Mouse (Mus musculus) kidney, embryonic 16.5 days (tissue): ENCODE data around the gene Chl1. TPM values are rescaled to one million over a fixed set of nuclear protein-coding genes. Genes with fewer than 3 reads are reported as not detected.

Source experiments
- ATAC-seq: fragments of 200-750 bp; cut with Nextera tagmentation; 2 replicates; pipeline ENCODE4 v1.8.0; 2017; ENCODE audit warnings: moderate TSS enrichment; ENCODE audit not compliant: low FRiP score, low TSS enrichment
- H3K27ac ChIP-seq: fragments of 300-500 bp; sonication (generic); 2 replicates; pipeline ENCODE4 v1.5.1; 2014; ENCODE audit warnings: low read length
- H3K27me3 ChIP-seq: fragments of 300-500 bp; sonication (generic); 2 replicates; pipeline ENCODE4 v1.6.1; 2014; ENCODE audit warnings: low read length, control low read depth, mixed read lengths; ENCODE audit not compliant: insufficient read depth
- H3K36me3 ChIP-seq: fragments of 300-500 bp; sonication (generic); 2 replicates; pipeline ENCODE4 v1.6.1; 2014; ENCODE audit warnings: low read length, control low read depth, mixed read lengths; ENCODE audit not compliant: insufficient read depth
- H3K4me1 ChIP-seq: fragments of 300-500 bp; sonication (generic); 2 replicates; pipeline ENCODE4 v1.6.1; 2014; ENCODE audit warnings: low read length, control low read depth, mixed read lengths; ENCODE audit not compliant: insufficient read depth
- H3K4me2 ChIP-seq: fragments of 300-500 bp; sonication (generic); replicated peaks from 2 replicates; pipeline ENCODE4 v1.6.1; 2014; ENCODE audit warnings: low read depth, low read length
- H3K4me3 ChIP-seq: fragments of 300-500 bp; sonication (generic); 2 replicates; pipeline ENCODE4 v1.5.1; 2014; ENCODE audit warnings: mild to moderate bottlenecking, low read length
- H3K9ac ChIP-seq: fragments of 300-500 bp; sonication (generic); replicated peaks from 2 replicates; pipeline ENCODE4 v1.6.1; 2014; ENCODE audit warnings: low read length
- H3K9me3 ChIP-seq: fragments of 300-500 bp; sonication (generic); 2 replicates; pipeline ENCODE4 v1.6.1; 2016; ENCODE audit warnings: low read length, control low read depth
- WGBS: fragments of 180-500 bp; shearing (Covaris S2); extraction: QIAGEN DNeasy Blood & Tissue Kit; methylation state at CpG from one replicate; pipeline ENCODE4 v1.1.7; 2014; 5-methylcytosine and 5-hydroxymethylcytosine counted together
- polyA plus RNA-seq: library from polyadenylated mRNA; unstranded; fragments of >200 nt; fragmentation: Nextera tagmentation; extraction: Ambion mirVana; gene quantifications from 2 replicates; pipeline ENCODE4 v1.2.1, GENCODE M21; 2015

The Chl1 gene
- polyA plus RNA-seq, 1 experiment from 2014 or later, result 0.22 TPM

DNA sequence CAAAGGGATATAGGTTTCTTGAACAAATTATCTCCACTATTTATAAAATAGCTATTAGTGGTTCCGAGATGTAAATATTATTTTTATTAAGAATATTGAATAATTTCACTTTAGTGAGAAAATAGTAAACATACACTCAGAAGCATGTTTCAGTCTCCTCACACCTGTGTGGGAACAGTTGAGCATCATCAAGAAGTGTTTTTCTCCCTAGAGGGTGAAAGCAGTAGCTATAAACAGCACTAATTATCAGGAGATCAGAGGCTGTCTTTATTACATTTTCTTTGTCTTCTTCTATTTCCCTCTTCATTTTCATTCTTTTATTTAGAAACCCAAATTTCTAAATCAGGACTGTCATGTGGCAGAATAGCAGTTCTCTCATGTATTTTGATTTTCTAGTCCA lies 166.7 kb downstream of the Chl1 start:
- Histone ChIP-seq H3K36me3 (no peaks in the 10 kb centered on the region), H3K4me1 (no peaks in the 10 kb centered on the region), H3K27ac (no peak overlapping the region), H3K4me2 (no peak overlapping the region), H3K9ac (no peak overlapping the region), H3K9me3 (no peaks in the 10 kb centered on the region), H3K27me3 (no peaks in the 10 kb centered on the region), H3K4me3 (no peak overlapping the region)
- ATAC-seq, result no peak
- WGBS, result 96% methylated on average over 1 of the region's 1 CpGs

DNA sequence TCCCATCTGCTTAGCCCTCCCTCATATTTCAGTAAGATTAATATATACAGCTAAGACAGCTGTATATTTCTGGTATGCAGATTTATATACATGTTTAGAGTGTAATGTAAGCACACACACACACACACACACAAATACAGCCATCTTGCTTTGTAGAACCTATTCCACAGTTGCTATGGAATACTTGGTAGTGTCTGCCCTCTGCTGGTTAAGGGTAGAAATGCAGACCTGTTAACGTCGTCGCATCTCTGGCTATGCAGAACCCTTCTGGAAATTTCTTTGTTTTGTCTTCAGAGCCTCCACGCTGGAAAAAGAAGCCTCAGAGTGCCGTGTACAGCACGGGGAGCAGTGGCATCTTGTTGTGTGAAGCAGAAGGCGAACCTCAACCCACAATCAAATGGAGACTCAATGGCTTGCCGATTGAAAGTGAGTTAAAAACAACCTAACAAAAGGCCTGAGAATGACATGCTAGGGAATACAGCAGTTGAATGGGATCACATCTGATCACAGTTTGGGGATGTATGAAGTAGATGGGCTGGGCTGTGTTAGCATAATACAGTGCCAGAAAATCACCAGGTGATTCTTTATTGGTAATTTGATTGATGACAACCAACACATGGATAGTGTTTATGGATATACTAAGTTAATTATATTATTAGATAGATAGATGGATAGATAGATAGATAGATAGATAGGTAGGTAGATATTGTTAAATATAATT lies 172.6 kb downstream of the Chl1 start:
- Histone ChIP-seq H3K9ac (no peak overlapping the region), H3K9me3 (no peaks in the 10 kb centered on the region), H3K4me1 (no peaks in the 10 kb centered on the region), H3K36me3 (no peaks in the 10 kb centered on the region), H3K4me3 (no peak overlapping the region), H3K27ac (no peak overlapping the region), H3K27me3 (no peaks in the 10 kb centered on the region), H3K4me2 (no peak overlapping the region)
- WGBS, result 20% methylated on average over 8 of the region's 8 CpGs
- peak; percentile 84 for ATAC-seq

DNA sequence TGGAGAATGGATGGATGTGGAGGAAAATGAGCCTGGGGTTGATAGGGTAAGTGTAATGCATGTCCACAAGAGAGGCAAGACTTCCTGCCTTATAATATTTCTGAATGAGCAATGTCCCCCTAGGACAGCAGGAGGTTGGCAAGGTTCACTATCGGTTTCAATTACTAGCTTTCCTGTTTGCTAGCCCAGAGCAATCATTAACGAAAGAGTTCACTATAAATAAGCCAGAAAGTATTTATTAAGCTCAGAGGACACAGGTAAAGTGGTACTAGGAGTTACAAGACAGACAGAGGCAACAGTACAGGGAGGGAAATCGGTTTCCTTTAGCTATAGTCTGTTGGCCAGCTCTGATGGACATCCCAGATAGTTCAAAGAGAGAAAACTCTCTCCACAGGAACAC lies 182.1 kb downstream of the Chl1 start:
- Histone ChIP-seq H3K4me2 (no peak overlapping the region), H3K9me3 (no peaks in the 10 kb centered on the region), H3K4me3 (no peak overlapping the region), H3K4me1 (peaks cover 7% of the 10 kb centered on the region; the same call in 1 of the 2 replicates), H3K27ac (no peak overlapping the region), H3K36me3 (no peaks in the 10 kb centered on the region), H3K27me3 (no peaks in the 10 kb centered on the region), H3K9ac (no peak overlapping the region)
- peak; percentile 49; the same call in 1 of the 2 replicates for ATAC-seq
- WGBS, result 37% methylated on average over 3 of the region's 3 CpGs

DNA sequence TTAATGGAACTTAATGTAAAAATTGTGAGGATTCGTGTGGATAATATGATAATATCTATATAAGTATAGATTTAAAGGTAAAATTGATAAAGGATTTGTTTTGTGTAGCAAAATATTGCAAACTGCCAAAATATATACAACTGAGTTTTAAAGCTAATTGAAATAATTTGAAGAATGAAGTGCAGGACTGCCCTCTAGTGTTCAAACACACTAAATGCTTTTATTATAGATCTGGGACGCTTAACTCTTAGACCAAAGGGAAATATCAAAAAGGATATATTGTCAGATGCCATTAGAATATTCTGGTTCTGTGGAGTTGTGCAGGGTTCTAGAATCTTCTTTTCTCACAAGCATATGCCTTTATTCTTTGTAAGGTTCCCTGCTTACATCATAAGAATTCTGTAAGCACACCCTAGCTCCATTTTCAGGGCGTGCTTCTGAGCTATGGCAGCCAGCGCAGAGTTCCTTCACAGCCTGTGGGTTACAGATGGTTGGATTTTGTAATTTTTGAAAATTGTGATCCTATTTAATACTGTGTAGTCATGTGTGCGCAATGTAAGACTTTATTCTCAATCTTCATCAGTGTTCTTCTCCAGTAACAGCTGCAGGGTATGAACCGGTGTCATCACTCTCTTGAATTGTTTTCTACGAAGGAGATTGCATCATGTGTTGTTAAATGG lies 187.1 kb downstream of the Chl1 start:
- Histone ChIP-seq H3K36me3 (no peaks in the 10 kb centered on the region), H3K27ac (no peak overlapping the region), H3K9ac (no peak overlapping the region), H3K27me3 (no peaks in the 10 kb centered on the region), H3K4me3 (no peak overlapping the region), H3K4me2 (no peak overlapping the region), H3K9me3 (no peaks in the 10 kb centered on the region), H3K4me1 (peaks cover 4% of the 10 kb centered on the region; the same call in 1 of the 2 replicates)
- ATAC-seq, result 0 out of 2 replicates have a peak, but pooled peaks have one; percentile 42
- 62% methylated on average over 7 of the region's 7 CpGs for WGBS

DNA sequence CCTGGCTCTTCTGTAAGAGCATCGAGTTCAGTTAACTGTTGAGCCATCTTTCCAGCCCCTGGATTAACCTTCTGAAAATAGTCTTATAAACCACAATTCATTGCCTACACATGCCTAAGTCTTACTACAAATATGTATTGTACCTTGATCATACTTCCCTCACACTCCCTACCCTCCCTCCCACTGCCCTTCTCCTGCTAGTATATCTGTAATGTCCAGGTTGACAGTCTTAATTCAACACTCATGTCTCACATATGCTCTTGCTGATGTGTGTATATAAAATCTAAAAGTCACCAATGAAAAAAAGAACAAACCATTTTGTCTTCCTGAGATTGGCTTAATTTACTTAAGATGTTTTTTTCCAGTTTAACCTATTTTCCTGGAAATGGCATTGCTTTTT lies 189.1 kb downstream of the Chl1 start:
- Histone ChIP-seq H3K36me3 (no peaks in the 10 kb centered on the region), H3K4me3 (no peak overlapping the region), H3K9me3 (no peaks in the 10 kb centered on the region), H3K27me3 (no peaks in the 10 kb centered on the region), H3K9ac (no peak overlapping the region), H3K4me1 (no peaks in the 10 kb centered on the region), H3K4me2 (no peak overlapping the region), H3K27ac (no peak overlapping the region)
- WGBS, result 76% methylated on average over 1 of the region's 1 CpGs
- no peak for ATAC-seq

DNA sequence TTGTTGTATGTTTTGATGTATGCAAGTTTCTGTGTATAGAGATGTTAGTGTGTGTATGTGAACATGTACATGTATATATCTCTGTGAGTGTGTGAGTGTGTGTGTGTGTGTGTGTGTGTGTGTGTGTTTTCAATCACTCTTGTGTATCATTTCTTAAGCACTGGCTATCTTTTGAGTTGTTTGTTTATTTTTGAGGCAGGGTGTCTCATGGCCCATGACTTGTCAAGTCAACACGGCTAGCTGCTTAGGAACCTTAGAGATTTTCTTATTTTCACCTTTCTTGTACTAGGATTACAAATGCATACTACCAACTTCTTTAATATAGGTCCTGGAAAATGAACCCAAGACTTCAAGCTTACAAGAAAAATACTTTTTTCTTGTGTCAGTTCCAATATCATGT lies 189.5 kb downstream of the Chl1 start:
- no peak for ATAC-seq
- no peaks in the 10 kb centered on the region for H3K36me3 ChIP-seq
- WGBS, result 50% methylated on average over 1 of the region's 1 CpGs
- H3K27me3 ChIP-seq, result no peaks in the 10 kb centered on the region
- H3K27ac ChIP-seq, result no peak overlapping the region
- no peak overlapping the region for H3K4me3 ChIP-seq
- no peaks in the 10 kb centered on the region for H3K9me3 ChIP-seq
- H3K4me1 ChIP-seq, result no peaks in the 10 kb centered on the region
- no peak overlapping the region for H3K9ac ChIP-seq
- H3K4me2 ChIP-seq, result no peak overlapping the region

DNA sequence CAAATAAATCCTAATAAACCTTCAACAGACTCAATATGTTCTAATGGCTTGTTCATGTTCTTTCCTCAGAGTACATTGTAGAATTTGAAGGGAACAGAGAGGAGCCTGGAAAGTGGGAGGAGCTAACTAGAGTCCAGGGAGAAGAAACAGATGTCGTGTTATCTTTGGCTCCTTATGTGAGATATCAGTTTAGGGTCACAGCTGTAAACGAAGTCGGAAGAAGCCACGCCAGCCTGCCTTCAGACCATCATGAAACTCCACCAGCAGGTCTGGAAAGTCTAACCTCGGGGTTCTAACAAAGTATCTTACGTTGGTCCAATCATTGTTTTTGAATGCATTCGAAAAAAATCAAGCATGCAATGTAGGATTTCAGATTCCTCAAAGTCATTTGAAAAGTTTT lies 189.9 kb downstream of the Chl1 start:
- Histone ChIP-seq H3K9ac (no peak overlapping the region), H3K4me1 (no peaks in the 10 kb centered on the region), H3K27ac (no peak overlapping the region), H3K36me3 (no peaks in the 10 kb centered on the region), H3K9me3 (no peaks in the 10 kb centered on the region), H3K27me3 (no peaks in the 10 kb centered on the region), H3K4me3 (no peak overlapping the region), H3K4me2 (no peak overlapping the region)
- 51% methylated on average over 7 of the region's 7 CpGs for WGBS
- ATAC-seq, result no peak

DNA sequence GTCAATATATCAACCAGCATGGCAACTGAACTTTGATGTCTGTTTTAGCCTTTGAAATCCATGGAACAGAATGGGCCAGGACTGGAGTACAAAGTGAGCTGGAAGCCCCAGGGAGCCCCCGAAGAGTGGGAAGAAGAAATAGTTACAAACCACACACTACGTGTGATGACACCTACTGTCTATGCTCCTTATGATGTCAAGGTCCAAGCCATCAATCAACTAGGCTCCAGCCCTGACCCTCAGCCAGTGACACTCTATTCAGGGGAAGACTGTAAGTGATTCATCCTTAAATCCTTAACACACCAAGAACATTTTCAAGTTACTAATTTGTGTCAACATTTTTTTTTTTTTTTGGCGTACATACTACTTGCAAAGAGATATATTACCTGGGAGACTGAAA lies 196.0 kb downstream of the Chl1 start:
- H3K4me3 ChIP-seq, result no peak overlapping the region
- 76% methylated on average over 3 of the region's 3 CpGs for WGBS
- H3K4me1 ChIP-seq, result no peaks in the 10 kb centered on the region
- no peak overlapping the region for H3K4me2 ChIP-seq
- H3K9me3 ChIP-seq, result no peaks in the 10 kb centered on the region
- H3K36me3 ChIP-seq, result no peaks in the 10 kb centered on the region
- no peak for ATAC-seq
- H3K27ac ChIP-seq, result no peak overlapping the region
- no peak overlapping the region for H3K9ac ChIP-seq
- H3K27me3 ChIP-seq, result no peaks in the 10 kb centered on the region

DNA sequence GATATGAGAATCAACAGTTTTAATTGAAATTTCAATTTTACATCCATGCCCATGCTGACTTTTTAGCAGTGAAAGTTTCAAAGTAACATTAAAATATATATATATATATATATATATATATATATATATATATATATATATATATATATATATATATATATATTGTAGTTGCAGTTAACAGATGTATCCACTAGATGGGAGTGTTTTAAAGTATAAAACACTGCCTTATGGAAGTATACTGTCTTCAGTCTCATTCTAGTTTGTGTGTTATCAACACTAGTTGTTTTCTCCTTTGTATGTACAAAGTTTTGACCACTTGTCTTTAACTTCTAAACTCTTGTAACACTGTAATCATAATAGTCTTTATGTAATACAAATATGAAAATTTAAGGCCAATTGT lies 228.9 kb downstream of the Chl1 start:
- Histone ChIP-seq H3K36me3 (no peaks in the 10 kb centered on the region), H3K4me2 (no peak overlapping the region), H3K9me3 (no peaks in the 10 kb centered on the region), H3K4me3 (no peak overlapping the region), H3K27me3 (no peaks in the 10 kb centered on the region), H3K9ac (no peak overlapping the region), H3K4me1 (no peaks in the 10 kb centered on the region), H3K27ac (no peak overlapping the region)
- ATAC-seq, result no peak

DNA sequence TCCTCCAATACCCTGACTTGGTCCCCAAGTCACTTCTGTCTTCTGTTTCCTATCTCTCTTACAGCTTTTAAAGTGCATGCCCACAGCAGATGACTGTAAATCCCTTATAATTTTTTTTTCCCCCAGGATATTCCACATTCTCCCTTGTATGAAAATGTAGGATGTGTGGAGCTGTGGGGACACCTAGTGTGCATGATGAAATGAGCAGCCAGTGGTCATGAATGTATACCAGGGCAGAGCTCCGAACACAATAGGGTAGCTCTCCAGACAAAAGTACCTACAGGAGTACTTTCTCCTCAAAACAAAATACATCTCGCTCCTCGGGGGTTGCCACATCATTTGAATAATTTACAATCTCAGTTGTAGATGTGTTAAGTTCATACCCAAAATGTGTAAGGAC lies 232.4 kb downstream of the Chl1 start:
- Histone ChIP-seq H3K4me1 (no peaks in the 10 kb centered on the region), H3K9ac (no peak overlapping the region), H3K27ac (no peak overlapping the region), H3K9me3 (no peaks in the 10 kb centered on the region), H3K4me2 (no peak overlapping the region), H3K4me3 (no peak overlapping the region), H3K36me3 (no peaks in the 10 kb centered on the region), H3K27me3 (no peaks in the 10 kb centered on the region)
- 55% methylated on average over 3 of the region's 3 CpGs for WGBS
- no peak for ATAC-seq
